Mouse (Mus musculus) ES-CJ7 (cell line): ENCODE measurements around the gene Hmbs.
"Not testable (repeated sequence)": the region's sequence is repeated elsewhere in the genome, so short reads cannot be mapped to it uniquely, and the experiment has no call there.

ENCODE experiments used
- DNase-seq: peaks from one replicate; pipeline ENCODE4 v3.0.0; 2011; ENCODE audit warnings: low read depth, low spot score

The Hmbs gene

DNA sequence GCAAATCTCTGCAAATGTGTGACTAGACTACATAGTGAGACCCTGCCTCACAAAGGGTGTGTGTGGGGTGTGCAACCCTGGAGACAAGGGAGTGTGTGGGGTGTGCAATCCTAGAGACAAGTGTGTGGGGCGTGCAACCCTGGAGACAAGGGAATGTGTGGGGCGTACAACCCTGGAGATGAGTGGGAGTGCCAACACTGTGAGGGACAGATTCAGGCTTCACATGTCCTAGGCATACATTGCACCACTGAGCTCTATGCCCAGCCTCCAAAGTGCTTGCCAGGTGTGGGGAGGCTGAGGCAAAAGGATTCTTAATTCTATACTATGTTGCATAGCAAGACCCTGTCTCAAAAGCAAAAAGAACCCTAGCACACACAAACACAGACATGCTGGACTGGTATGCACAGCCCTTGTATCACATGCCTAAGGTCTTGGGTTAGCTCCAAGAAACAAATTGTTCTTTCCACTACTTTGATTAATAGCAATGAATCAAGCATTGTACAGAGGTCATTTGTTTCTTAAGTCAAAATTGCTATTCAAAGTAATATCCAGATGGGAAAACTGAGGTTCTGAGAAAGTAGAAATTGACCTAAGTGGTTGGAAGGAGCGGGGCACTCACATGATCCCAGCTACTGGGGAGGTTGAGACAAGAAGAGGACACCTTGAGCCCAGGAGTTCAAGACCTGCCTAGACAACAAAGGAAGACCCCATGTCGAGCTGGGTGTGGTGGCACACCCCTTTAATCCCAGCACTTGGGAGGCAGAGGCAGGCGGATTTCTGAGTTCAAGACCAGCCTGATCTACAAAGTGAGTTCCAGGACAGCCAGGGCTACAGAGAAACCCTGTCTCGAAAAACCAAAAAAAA is 1.8 kb upstream of the Hmbs start:
- DNase-seq, result peak; percentile 62

- DNase-seq, result no peak
Observed at GRCm38 (mm10) chr9:44343290-44343689, 738 bp downstream of the Hmbs start.

DNA sequence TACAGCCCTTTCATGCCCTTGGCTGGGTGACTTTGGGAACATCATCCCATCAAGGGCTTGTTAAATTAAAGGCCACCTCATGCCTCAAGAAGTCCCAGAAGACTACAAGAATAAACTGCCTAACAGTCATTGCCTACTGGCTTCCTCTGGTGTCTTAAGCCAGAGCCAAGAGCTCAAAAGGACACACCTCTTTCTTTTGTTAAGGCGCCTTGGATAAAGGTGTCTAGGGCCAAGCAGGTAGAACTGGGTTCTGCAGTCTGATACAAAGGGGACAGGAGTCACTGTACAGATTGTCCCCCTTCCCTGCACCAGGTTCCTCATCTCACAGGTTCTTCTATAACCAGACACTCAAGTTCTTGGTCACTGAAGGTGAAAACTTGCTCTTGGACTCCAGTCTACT is 1.4 kb downstream of the Hmbs start:
- no peak for DNase-seq

GRCm38 (mm10) chr9:44342173-44342572 is 1.9 kb downstream of the Hmbs start:
- no peak for DNase-seq

GRCm38 (mm10) chr9:44341487-44341886 is 2.5 kb downstream of the Hmbs start:
- no peak for DNase-seq

GRCm38 (mm10) chr9:44338574-44338973 is 5.5 kb downstream of the Hmbs start:
- DNase-seq, result no peak

- DNase-seq, result no peak
Observed at GRCm38 (mm10) chr9:44337436-44338169, 6.4 kb downstream of the Hmbs start.

- DNase-seq, result no peak
Observed at GRCm38 (mm10) chr9:44336964-44337363, 7.1 kb downstream of the Hmbs start.

GRCm38 (mm10) chr9:44336513-44336912 is 7.5 kb downstream of the Hmbs start:
- not testable (repeated sequence) for DNase-seq

- DNase-seq, result no peak
Observed at GRCm38 (mm10) chr9:44336093-44336406, 8.0 kb downstream of the Hmbs start.

GRCm38 (mm10) chr9:44335331-44336092 is 8.5 kb downstream of the Hmbs start:
- no peak for DNase-seq

- peak; percentile 100 for DNase-seq
Observed at GRCm38 (mm10) chr9:44334396-44335330, 9.4 kb downstream of the Hmbs start, which contains the start of gene H2afx. Gene H2afx (plus strand): TSS chr9:44334694.

DNA sequence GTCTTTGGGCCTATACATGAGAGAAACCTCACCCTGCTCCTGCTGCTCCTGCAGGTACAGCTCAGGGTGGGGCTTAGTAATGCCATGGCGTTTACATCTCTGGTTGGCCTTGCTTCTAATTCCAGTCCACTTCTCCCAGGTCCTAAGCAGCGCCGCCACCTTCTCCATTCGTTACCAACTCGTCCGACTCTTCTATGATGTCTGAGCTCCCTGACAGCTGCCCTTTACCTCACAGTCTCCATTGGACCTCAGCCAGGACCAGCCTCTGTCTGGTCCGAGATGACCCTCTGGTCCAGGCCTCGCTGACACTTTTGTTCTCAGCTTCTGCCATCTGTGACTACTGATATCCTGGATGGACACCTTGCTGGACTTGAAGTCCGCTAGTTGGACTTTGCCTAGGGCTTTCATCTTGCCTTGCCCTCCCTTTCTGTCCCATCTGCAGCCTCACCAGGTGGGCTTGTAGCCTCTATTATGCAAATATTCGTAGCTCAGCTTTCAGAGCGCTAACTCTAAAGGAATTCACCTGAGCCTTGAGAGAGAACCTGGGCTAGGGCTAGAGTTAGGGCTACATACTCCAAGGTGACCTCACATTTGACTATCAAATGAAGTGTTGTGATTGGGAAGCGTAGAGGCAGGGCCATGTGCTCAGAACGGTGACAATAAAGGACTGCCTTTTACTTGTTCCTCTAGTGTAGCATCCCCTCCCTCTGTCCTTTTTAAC is 10.9 kb downstream of the Hmbs start:
- peak; percentile 97 for DNase-seq

DNA sequence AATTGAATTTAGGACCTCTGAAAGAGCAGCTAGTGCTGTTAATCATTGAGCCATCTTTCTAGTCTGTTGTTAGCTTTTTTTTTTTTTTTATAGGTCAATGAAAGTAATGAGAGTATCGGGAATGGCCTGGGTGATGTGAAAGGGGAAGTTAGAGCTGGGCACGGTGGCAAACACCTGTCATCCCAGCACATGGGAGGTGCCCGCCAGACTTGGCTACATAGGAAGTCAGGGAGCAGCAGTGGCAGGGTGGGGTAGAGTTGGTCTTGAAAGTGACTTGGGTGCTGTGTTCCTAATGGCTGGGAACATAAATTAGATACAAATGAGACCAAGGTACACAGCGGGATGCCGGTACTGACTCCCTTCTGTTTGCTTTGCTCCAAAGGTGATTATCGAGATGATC is 13.3 kb downstream of the Hmbs start:
- DNase-seq, result no peak

GRCm38 (mm10) chr9:44327926-44328325 is 16.1 kb downstream of the Hmbs start:
- DNase-seq, result no peak

- DNase-seq, result peak; percentile 72
Observed at GRCm38 (mm10) chr9:44327064-44327711, 16.8 kb downstream of the Hmbs start.

DNA sequence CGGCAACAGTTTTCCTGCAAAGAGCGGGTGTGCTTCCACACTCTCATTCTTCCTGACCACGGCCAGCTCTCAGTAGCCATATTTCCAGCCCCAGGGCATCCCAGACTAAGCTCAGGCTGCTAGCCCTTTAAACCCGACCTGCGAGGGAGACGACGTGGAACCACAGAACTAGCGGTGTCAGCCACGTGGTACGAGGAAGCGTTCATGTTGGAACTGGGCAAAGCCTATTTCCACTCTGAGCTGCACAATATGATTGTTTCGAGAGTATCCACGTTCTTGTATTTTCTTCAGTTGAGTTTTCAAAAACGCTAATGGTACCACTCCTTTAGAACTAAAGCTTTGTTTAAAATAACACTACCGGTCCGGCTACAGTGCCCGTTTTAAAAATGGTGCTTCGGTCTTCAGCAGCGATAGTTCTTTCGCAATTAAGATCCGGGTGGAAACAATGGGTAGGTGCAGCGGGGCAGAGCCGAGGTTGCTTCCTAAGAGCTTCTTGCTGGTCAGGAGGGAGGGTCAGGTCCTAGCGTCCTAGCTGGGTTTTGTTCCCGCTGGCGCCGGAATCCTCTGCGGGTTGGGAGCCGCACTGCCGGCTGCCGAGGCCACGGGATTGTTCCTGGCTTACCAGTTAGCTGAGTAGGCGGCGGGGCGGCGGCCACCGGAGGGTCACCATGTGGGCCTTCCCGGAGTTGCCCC is 17.5 kb downstream of the Hmbs start:
- peak; percentile 92 for DNase-seq

DNA sequence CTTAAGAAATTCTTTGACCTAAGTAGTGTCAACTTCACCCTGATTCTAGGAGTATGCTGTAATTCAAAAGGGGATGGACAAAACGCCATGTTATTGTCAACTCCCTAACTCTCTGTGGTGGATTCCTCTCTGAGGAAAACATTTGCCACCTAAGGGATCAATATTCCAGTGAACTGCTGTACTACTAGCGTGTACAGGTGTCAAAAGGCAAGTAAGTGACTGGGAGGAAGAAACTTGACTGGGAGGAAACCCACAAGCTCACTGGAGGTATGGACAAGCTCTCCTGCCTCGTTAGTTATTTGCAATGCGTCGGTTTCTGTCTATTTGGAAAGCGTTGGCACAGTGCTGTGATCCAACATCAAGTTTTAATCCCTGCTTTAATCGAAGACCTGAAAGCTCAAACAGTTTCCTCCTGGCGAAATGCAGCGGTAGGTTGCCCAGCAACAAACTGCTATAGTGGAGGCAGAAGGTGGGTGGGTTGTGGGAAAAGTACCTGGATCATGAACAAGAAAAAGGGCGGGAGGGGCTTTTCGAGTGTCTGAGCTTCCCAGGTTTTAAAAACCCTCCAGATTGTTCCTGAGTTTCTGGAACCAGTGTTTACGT is 18.2 kb downstream of the Hmbs start, which contains the start of gene Dpagt1:
Gene Dpagt1, plus strand, starts transcription at position 252 of the 603 bp plus-strand sequence.
- DNase-seq, result no peak
